Mouse (Mus musculus) right cerebral cortex, adult 2 months (tissue): Measurements from ENCODE around the gene E4f1.

Experiments used
- DNase-seq, 2 experiments: peaks; one replicate each; pipeline ENCODE4 v3.0.0; 2021 to 2022; ENCODE audit warnings: low spot score in 2 of 2

E4f1 gene

DNA sequence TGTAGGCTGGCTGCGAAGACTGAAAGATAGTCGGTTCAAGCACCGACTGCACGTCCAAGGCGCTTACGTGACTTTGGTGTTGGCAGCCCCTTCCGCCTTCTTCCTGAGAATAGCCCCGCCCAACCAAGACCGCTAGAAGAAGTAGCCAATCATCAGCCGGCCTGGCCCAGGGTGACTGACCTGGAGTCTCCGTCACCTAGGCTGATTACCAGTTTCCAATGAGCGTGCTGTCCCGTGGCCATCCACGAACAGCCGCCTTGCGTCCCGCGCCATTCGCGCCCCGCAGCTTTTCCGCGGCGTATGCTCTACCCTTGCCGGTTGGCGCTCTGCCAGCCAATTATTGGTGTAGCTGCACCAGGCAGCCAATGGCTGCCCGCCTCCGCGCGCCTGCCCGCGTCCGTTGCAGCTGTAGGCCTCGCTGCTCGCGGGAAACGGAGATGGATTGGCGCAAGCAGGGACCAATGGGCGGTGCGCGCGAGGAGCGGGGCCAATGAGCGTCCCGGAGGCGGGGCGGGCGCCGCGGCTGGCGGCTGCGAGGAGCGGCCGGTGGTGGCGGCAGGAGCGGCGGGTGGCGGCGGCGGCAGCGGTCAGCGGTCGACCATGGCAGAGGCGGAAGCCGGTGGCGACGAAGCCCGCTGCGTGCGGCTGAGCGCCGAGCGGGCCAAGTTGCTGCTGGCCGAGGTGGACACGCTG is at the start of gene E4f1, which contains the start of gene Pgp:
E4f1 (minus strand) TSS at position 404 of the 693 bp plus-strand sequence.
Pgp (plus strand) TSS at position 483 of the 693 bp plus-strand sequence.
- DNase-seq = peak; percentile 99 to 100

DNA sequence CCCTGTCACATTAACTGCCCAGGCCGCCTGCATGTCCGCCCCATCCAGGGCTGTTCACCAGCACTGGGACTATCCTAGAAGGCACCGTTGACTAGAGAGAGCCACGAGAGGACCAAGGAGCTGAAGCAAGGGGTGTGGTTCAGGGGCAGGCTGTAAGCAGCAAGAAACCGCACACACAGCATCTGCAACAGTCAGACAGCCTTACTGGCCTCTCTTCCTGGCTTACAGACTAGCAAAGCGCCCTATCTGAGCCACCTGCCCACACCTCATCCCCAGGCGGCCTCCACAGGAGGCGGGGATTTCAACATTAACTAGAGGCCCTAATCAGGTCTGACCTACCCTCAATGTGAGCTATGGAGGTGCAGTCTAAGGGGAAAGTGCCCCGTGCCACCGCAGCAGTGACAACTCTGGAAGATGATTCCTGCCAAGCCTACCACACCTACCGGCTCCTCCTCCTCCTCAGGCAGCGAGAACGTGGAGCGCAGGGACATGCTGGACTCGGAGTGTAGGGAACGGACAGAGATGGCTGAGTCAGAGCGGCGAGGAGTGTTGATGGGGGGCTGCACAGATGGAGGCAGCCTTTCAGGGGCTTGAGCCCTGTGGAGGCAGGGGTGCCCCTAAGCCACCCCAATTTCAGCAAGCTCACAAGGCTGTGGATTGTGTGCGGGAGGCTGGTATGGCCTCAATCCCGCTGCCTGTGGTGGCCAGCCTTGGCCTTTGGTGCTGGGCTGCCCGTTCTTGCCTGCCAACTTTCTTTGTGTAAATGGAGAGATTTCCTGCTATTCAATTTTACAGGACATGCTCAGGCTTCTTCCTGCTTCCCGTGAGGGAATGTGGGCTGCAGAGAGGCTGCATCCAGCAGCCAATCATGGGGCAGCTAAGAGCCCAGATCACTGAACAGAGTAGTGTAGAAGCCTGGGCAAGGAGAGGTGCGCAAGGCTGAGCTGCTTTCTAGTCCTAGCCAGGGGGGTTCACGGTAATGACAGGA is 44.5 kb upstream of the E4f1 start:
- no peak for DNase-seq

- peak; percentile 83 to 87 for DNase-seq
These were observed 43.5 kb upstream of the E4f1 start for GRCm38 (mm10) chr17:24513609-24514008.

DNA sequence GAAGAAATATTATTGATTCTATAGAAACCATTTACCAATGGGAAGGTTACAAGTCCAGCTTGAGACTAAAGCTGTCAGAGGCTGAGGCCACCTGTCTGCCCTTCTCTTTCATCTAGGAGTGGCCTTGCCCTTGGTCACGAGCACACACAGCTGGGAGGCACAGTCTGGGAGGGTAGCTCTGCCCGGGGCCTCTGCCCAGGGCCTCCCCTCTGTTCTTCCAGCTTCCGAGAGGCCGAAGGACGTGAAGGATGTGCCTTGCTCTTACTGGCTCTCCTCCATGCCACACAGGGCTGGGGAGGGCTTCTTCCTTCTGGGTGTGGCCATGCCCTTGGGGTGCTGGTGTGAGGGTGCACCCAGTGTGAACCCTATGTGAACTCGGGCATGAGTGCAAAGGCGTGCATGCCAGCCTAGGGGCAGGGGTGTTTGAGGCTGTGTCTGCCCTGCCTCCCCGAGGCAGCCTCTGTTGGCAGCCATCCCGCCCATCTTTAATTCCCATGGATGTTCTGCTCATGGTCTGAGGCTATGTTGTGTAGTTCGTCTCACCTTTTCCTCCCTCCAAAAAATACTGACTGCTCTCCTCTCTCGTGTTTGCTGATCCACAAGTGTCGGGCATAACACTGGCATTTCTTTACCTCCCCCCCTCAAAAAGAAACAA is 37.8 kb upstream of the E4f1 start:
- DNase-seq = no peak

- no peak for DNase-seq
These were observed 37.1 kb upstream of the E4f1 start for GRCm38 (mm10) chr17:24507129-24507664.

- peak; percentile 68 to 80 for DNase-seq
These were observed 36.4 kb upstream of the E4f1 start for GRCm38 (mm10) chr17:24506332-24507070.

DNA sequence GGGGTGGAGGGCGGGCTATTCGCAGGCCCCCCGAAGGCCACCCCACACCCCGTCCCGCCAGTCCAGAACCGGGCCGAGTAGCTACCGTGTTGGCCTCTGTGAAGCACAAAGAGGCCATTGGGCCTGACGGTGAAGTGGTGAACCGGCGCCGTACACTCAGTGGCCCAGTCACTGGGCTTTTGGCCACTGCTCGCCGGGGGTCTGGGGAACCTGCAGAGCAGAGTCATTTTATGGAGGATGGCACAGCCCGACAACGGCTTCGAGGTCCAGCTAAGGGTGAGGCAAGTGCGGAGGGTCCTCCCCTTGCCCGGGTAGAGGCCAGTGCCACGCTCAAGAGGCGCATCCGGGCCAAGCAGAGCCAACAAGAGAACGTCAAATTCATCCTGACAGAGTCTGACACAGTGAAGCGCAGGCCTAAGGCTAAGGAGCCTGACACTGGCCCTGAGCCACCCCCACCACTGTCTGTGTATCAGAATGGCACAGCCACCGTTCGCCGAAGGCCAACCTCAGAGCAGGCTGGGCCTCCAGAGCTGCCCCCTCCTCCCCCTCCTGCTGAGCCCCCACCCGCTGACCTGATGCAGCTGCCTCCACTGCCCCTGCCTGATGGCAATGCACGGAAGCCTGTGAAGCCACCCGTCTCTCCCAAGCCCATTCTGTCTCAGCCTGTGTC is 35.3 kb upstream of the E4f1 start:
- no peak for DNase-seq

DNA sequence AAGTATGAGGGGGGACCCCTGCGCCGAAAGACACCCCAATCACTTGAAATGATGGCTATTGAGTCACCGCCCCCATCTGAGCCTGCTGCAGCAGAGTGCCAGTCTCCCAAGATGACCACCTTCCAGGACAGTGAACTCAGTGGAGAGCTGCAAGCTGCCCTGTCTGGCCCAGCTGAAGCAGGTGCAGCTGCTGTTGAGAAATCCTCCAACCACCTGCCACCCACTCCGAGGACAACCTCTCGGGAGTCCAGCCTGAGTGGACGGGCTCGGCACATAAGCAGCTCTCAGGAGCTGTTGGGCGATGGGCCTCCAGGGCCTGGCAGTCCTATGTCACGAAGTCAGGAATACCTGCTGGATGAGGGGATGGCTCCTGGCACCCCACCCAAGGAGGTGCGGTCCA is 34.0 kb upstream of the E4f1 start:
- DNase-seq = no peak

DNA sequence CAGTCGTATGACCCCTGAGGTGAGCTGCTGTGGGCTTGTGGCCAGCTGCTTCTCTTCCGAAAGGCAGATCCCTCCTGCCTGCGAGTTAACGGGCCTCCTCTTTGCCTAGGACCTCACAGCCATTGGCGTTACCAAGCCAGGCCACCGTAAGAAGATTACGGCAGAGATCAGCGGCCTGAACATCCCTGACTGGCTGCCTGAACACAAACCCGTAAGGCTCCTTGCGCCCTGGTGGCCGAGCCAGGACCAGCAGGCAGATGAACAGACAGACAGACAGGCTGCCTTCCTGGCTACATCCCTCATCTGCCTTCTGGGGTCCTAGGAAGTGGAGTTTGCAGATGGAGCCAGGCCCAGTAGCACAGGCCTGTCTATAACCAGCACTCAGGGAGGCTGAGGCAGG is 32.1 kb upstream of the E4f1 start:
- no peak for DNase-seq

DNA sequence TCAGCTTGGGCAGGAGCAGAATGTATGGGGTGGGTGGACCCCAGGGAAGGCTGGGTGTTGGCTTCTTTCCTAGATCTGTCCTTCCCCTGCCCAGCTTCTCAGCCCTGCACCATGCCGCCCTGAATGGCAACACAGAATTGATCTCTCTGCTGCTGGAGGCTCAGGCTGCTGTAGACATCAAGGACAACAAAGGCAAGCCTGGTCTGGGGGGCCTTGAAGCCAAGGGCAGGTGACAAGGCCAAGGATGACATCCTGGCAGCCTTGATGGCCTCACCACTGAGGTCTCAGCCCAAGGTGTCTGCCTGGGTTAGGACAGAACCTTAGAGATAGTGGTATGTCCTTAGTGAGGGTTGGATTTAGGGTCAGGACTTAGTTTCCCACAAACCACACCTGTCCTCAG is 25.9 kb upstream of the E4f1 start:
- no peak for DNase-seq

DNA sequence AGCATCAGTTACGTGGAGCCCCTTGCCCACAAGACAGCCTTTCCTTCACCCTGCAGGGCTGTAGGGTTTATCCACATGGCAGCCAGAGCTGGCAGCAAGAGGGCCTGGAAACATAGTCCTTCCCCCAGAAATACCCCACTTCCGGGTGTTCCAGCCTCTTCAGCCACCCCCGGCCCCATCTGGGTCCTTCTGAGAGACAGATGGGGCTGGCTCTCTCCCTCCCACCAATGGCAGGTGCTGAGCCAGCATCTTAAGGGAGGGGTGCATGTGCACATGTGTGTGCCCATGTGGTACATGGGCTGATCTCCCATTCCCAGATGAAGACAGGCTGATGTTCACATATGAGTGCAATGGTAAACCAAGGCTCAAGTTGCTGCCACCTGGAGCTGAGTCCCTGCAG is 25.3 kb upstream of the E4f1 start:
- DNase-seq = peak in 1 of 2 experiments; percentile 68

DNA sequence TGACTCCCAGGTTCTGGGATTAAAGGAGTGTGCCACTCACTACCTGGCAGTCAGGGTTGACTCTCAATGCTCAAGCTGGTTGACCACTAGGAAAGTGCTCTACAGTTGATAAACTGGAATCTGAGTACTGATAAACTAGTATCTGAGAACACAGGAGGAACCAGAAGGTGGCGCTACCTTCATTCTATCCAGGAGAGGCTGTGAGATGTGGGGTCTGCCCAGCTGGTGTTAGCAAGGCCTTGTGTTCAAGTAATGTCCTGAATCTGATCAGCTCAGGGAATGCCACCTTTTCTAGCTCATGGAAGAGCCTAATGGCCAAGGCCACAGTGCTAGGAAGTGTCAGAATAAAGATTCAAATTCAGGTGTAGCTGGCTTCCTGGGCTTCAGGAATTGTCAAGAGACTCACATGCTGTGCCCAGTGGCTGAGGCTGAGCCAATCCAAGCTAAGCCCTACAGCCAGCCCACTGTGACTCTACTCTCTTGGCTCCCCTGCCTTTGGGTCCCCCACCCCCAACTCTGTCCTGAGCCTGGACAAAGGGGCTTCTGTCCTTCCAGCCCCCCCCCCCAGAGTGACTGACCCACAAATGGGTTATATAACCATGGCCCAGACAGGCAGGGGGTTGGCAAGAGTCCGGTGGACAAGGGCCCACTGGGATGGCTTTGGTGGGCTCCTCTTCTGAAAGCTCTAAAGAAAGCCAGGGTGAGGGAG is 24.7 kb upstream of the E4f1 start:
- DNase-seq = peak in 1 of 2 experiments; percentile 72

- DNase-seq = no peak
These were observed 20.3 kb upstream of the E4f1 start for GRCm38 (mm10) chr17:24490399-24490798.

DNA sequence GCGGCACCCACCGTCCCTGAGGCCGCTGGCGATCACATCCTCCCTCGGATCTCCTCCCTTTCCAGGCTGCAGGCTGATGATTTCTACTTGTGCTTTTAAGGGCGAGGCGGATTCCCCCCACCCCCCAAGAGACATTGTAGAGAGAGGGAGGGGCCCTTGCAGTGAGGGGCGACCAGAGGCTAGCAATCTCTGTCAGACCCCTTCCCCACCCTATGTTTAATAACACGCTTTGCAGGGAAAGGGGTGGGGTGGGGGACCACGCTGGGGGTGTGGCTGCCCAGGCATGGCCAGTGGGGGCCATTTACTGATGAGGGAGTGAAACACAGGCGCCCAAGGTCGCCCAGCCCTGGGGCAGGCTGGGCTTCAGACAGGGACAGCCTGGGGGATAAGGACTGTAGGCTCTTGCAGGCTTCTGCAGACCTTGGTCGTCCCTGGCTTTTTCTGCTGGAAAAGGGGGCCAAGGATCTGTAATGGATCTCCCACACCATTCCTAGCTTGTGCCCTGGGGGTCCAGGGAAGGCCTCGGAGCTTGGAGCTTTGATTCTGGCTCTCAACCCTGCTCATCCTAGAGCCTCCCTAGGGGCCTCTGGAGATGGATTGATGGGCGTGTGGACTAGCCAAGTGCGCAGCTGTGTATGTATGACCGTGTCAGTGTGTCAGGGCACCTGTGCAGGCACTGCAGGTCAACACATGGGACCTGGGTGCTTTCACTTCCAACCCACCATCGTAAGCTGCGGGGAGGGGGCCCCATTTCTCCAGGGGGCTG is 19.3 kb upstream of the E4f1 start:
- no peak for DNase-seq

- no peak for DNase-seq
These were observed 18.6 kb upstream of the E4f1 start for GRCm38 (mm10) chr17:24488662-24489264.

GRCm38 (mm10) chr17:24488186-24488661 is 18.1 kb upstream of the E4f1 start, which contains the start of gene Caskin1:
Caskin1 (plus strand) TSS chr17:24488601.
- peak in 1 of 2 experiments; percentile 71 for DNase-seq

DNA sequence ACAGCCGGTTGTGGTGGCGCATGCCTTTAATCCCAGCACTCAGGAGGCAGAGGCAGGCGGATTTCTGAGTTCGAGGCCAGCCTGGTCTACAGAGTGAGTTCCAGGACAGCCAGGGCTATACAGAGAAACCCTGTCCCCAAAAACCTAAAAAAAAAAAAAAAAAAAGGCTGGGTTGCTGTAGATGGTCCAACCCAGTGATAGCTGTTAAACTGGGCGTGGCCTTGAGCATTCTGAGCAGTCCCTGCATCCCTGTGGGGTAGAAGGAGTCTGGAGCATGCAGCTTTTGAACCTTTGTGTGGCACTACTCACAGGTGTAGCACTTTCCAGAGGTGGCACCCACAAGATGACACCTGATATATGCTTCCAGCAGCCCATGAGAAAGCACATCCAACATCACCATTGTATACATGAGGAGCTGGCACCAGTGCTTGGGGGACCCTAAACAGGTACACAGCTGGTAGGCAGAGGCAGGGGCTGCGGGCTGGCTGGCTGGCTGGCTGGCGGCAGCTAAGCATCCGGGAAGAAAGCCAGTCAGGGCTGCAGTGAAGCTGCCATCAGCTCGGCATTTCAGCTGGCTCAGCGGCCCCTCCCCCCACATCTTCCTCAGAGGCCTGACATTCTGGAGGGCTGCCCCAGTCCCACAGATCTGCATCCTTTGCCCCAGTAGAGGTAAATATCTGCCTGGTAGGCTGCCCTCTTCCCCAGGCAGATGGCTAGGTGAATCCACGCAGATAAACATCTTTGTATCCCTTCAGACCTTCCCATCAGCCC is 15.2 kb upstream of the E4f1 start:
- no peak for DNase-seq

DNA sequence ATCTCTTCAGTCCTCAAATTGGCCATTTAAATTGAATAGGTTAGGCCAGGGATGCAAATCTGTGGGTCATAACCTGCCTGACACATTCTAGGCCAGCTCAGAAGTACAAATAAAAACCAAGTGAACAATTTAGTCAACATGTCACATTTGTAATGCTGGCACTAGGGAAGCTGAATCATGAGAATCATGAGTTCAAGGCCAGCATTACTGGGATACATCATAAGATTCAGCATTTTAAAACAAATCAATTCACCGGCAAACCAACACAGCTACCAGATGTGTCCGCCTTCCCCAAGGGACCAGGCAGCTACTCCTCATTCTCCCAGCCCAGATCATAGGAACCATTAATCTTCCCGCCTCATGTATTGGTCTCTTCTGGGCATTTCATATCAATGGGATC is 13.4 kb upstream of the E4f1 start:
- DNase-seq = no peak
